Mouse (Mus musculus): ENCODE data around the gene Taar5.

DNA sequence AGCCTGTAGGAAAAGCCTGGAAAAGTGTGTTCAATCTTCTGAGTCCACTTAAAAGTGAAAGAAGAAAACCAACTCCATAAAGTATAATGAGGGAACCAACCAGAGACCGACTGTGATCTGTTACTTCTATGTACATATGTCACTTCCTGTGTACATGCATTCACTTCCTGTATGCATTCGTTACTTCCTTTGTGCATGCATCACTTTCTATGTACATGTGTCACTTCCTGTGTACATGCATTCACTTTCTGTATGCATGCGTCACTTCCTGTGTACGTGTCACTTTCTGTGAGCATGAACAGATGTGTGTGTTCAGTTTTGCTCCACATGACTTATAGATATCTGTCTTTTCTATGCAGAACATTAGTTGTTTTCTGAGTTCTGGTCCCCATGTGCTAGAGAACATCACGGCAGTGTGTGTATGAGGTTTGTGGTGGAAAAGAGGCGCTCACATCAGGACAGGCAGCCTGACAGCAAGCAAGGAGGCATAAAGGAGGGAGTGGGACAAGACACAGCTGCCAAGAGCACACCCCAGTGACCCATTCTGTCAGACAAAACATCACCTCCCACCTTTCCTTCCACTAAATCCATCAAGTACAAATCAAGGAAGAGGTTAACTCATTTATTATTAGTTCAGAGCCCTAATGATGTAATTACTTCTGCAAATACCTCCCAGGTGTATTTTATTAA is 5.4 kb upstream of the Taar5 start:
- no peak for TF ChIP-seq ZNF384 (IDR thresholded peaks at IDR 0.05; ENCODE audit: low read depth, low read length)
- TF ChIP-seq ZC3H11A (IDR thresholded peaks at IDR 0.05; ENCODE audit: borderline replicate concordance, low read depth, low read length): no peak
- TF ChIP-seq HCFC1 (IDR thresholded peaks at IDR 0.05; ENCODE audit: borderline replicate concordance, insufficient read depth, low read length): no peak
- no peak for TF ChIP-seq MAFK (IDR thresholded peaks at IDR 0.05; ENCODE audit: insufficient read depth, low read depth, low read length)
